Mouse (Mus musculus) MEL (cell line): ENCODE results near the gene Ptcd2. TPM values are rescaled to one million over a fixed set of nuclear protein-coding genes. Genes with fewer than 3 reads are reported as not detected.

Experiments used
- DNase-seq: peaks from one replicate; pipeline ENCODE4 v3.0.0; 2011; ENCODE audit warnings: low read depth, low spot score
- H3K27ac ChIP-seq: 2 replicates; pipeline ENCODE4 v1.5.1; 2012; ENCODE audit warnings: low read depth, mild to moderate bottlenecking, control low read depth, low read length, moderate library complexity; ENCODE audit not compliant: control insufficient read depth
- H3K27me3 ChIP-seq, 2 experiments: fragments of 150-350 bp in 1 of 2; sonication (generic) in 1 of 2; 2 replicates each; pipeline ENCODE4 v1.6.1; 2012; ENCODE audit warnings: low read length in 2 of 2, mild to moderate bottlenecking in 2 of 2, improper control_type of control experiment in 1 of 2, moderate library complexity in 1 of 2; ENCODE audit not compliant: insufficient read depth in 2 of 2, control insufficient read depth in 1 of 2
- H3K36me3 ChIP-seq, 2 experiments: 2 replicates each; pipeline ENCODE4 v1.6.1; 2012 to 2014; ENCODE audit warnings: low read length in 2 of 2, improper control_type of control experiment in 1 of 2, inconsistent platforms in 1 of 2, mild to moderate bottlenecking in 1 of 2; ENCODE audit not compliant: insufficient read depth in 2 of 2, control insufficient read depth in 1 of 2
- H3K4me1 ChIP-seq, 2 experiments: fragments of 150-350 bp in 1 of 2; sonication (generic) in 1 of 2; 2 replicates each; pipeline ENCODE4 v1.6.1; 2012; ENCODE audit warnings: low read length in 2 of 2, improper control_type of control experiment in 1 of 2, mild to moderate bottlenecking in 1 of 2; ENCODE audit not compliant: insufficient read depth in 2 of 2, control insufficient read depth in 1 of 2
- H3K4me3 ChIP-seq, 2 experiments: fragments of 150-350 bp in 1 of 2; sonication (generic) in 1 of 2; 2 replicates each; pipeline ENCODE4 v1.5.1; 2012; ENCODE audit warnings: low read depth in 2 of 2, low read length in 2 of 2, mild to moderate bottlenecking in 2 of 2, moderate library complexity in 2 of 2, control low read depth in 1 of 2, improper control_type of control experiment in 1 of 2; ENCODE audit not compliant: control insufficient read depth in 1 of 2, insufficient read depth in 1 of 2
- H3K79me2 ChIP-seq: 2 replicates; pipeline ENCODE4 v1.6.1; 2012; ENCODE audit warnings: mild to moderate bottlenecking, low read length, moderate library complexity; ENCODE audit not compliant: control insufficient read depth, poor library complexity, insufficient read depth
- H3K9ac ChIP-seq: 2 replicates; pipeline ENCODE4 v1.6.1; 2012; ENCODE audit warnings: low read depth, mild to moderate bottlenecking, control low read depth, low read length, moderate library complexity; ENCODE audit not compliant: control insufficient read depth, poor library complexity, severe bottlenecking
- H3K9me3 ChIP-seq: fragments of 150-350 bp; sonication (generic); replicated peaks from 2 replicates; pipeline ENCODE4 v1.6.1; 2012; ENCODE audit warnings: mild to moderate bottlenecking, low read length, improper control_type of control experiment, moderate library complexity; ENCODE audit not compliant: insufficient read depth
- BHLHE40 ChIP-seq: IDR thresholded peaks from 2 replicates; pipeline ENCODE4 v1.6.1; 2012; ENCODE audit warnings: low read depth, mild to moderate bottlenecking, inconsistent platforms, low read length, improper control_type of control experiment, borderline replicate concordance
- CHD2 ChIP-seq: IDR thresholded peaks from 2 replicates; pipeline ENCODE4 v1.6.1; 2011; ENCODE audit warnings: low read length, improper control_type of control experiment
- CTCF ChIP-seq, 3 experiments: IDR thresholded peaks in 2 of 3; conservative IDR thresholded peaks in 1 of 3; 2 replicates each; pipeline ENCODE4 v1.5.1; 2011 to 2012; ENCODE audit warnings: low read length in 3 of 3, low read depth in 2 of 3, mild to moderate bottlenecking in 2 of 3, improper control_type of control experiment in 1 of 3, inconsistent platforms in 1 of 3, mixed read lengths in 1 of 3, moderate library complexity in 1 of 3; ENCODE audit not compliant: control insufficient read depth in 1 of 3, insufficient read depth in 1 of 3, poor library complexity in 1 of 3, severe bottlenecking in 1 of 3
- ELF1 ChIP-seq: IDR thresholded peaks from 2 replicates; pipeline ENCODE4 v1.6.1; 2014; ENCODE audit warnings: low read depth, mild to moderate bottlenecking, inconsistent platforms, low read length, improper control_type of control experiment, moderate library complexity
- ETS1 ChIP-seq: IDR thresholded peaks from 2 replicates; pipeline ENCODE4 v1.6.1; 2012; ENCODE audit warnings: low read depth, mild to moderate bottlenecking, inconsistent platforms, low read length, improper control_type of control experiment, moderate library complexity
- GATA1 ChIP-seq: IDR thresholded peaks from 2 replicates; pipeline ENCODE4 v1.6.1; 2011; ENCODE audit warnings: low read depth, low read length, improper control_type of control experiment
- JUND ChIP-seq: IDR thresholded peaks from 2 replicates; pipeline ENCODE4 v1.6.1; 2011; ENCODE audit warnings: low read depth, mild to moderate bottlenecking, improper control_type of control experiment, low read length
- MAX ChIP-seq: IDR thresholded peaks from 2 replicates; pipeline ENCODE4 v1.6.1; 2011; ENCODE audit warnings: low read length, improper control_type of control experiment
- MEF2A ChIP-seq: IDR thresholded peaks from 2 replicates; pipeline ENCODE4 v1.6.1; 2014; ENCODE audit warnings: low read depth, mild to moderate bottlenecking, inconsistent platforms, low read length, improper control_type of control experiment; ENCODE audit not compliant: poor library complexity, insufficient replicate concordance, severe bottlenecking; ENCODE audit errors: extremely low read depth
- NRF1 ChIP-seq: IDR thresholded peaks from 2 replicates; pipeline ENCODE4 v1.6.1; 2014; ENCODE audit warnings: low read depth, mild to moderate bottlenecking, inconsistent platforms, low read length, improper control_type of control experiment, moderate library complexity; ENCODE audit not compliant: poor library complexity, insufficient read depth, severe bottlenecking
- POLR2A ChIP-seq, 2 experiments: IDR thresholded peaks; 2 replicates each; pipeline ENCODE4 v1.6.1; 2011 to 2012; ENCODE audit warnings: low read length in 2 of 2, mild to moderate bottlenecking in 2 of 2, control low read depth in 1 of 2, improper control_type of control experiment in 1 of 2, low read depth in 1 of 2, moderate library complexity in 1 of 2; ENCODE audit not compliant: control insufficient read depth in 1 of 2, insufficient read depth in 1 of 2, poor library complexity in 1 of 2
- SIN3A ChIP-seq: IDR thresholded peaks from 2 replicates; pipeline ENCODE4 v1.6.1; 2012; ENCODE audit warnings: low read length, improper control_type of control experiment, inconsistent platforms
- SMC3 ChIP-seq: IDR thresholded peaks from 2 replicates; pipeline ENCODE4 v1.6.1; 2011; ENCODE audit warnings: low read depth, low read length, improper control_type of control experiment
- TBP ChIP-seq: IDR thresholded peaks from 2 replicates; pipeline ENCODE4 v1.8.0; 2011; ENCODE audit warnings: low read depth, low read length, improper control_type of control experiment
- TCF12 ChIP-seq: IDR thresholded peaks from 2 replicates; pipeline ENCODE4 v1.6.1; 2014; ENCODE audit warnings: low read depth, mild to moderate bottlenecking, inconsistent platforms, low read length, improper control_type of control experiment, moderate library complexity
- USF1 ChIP-seq: IDR thresholded peaks from 2 replicates; pipeline ENCODE4 v1.6.1; 2014; ENCODE audit warnings: low read depth, mild to moderate bottlenecking, inconsistent platforms, low read length, improper control_type of control experiment, moderate library complexity
- ZC3H11A ChIP-seq: IDR thresholded peaks from 2 replicates; pipeline ENCODE4 v1.6.1; 2012; ENCODE audit warnings: low read depth, mild to moderate bottlenecking, inconsistent platforms, low read length, improper control_type of control experiment
- ZMIZ1 ChIP-seq: IDR thresholded peaks from 2 replicates; pipeline ENCODE4 v1.6.1; 2012; ENCODE audit warnings: low read depth, mild to moderate bottlenecking, inconsistent platforms, low read length, improper control_type of control experiment, moderate library complexity
- polyA plus RNA-seq, 2 experiments: library from polyadenylated mRNA; stranded (reverse) in 1 of 2; unstranded in 1 of 2; fragments of >175 nt in 1 of 2; fragments of >200 nt in 1 of 2; gene quantifications; 2 replicates each; pipeline versions ENCODE4 v1.2.1 to v1.2.4; 2012; ENCODE audit warnings: low replicate concordance in 2 of 2, low read depth in 1 of 2; ENCODE audit not compliant: insufficient read length in 2 of 2, insufficient read depth in 1 of 2, missing spikeins in 1 of 2
- total RNA-seq: library from RNA; depleted of rRNA; stranded (reverse); fragments of 300-350 nt; gene quantifications from 2 replicates; pipeline ENCODE4 v1.2.3, GENCODE M21; 2012

Ptcd2 gene
- total and polyA plus RNA-seq, 3 experiments: 42.9 to 55.3 TPM; not detected in 1

- Histone ChIP-seq H3K79me2 (no peaks in the 10 kb centered on the region), H3K36me3 (no peaks in the 10 kb centered on the region), H3K9ac (no peak overlapping the region), H3K4me1 (no peaks in the 10 kb centered on the region), H3K9me3 (no peaks in the 10 kb centered on the region), H3K27me3 (no peaks in the 10 kb centered on the region; a peak in 1 of 4 replicates), H3K4me3 (no peak overlapping the region), H3K27ac (no peak overlapping the region)
- TF ChIP-seq JUND (no peak), USF1 (no peak), BHLHE40 (no peak), ETS1 (no peak), ZMIZ1 (no peak), CTCF (IDR thresholded peaks at IDR 0.05 in 2 of 3, conservative IDR thresholded peaks at IDR 0.05 in 1 of 3; ENCODE audit: control insufficient read depth in 1 of 3, insufficient read depth in 1 of 3, low read depth in 2 of 3, low read length in 3 of 3, poor library complexity in 1 of 3, severe bottlenecking in 1 of 3) (no peak), POLR2A (IDR thresholded peaks at IDR 0.05; ENCODE audit: control insufficient read depth in 1 of 2, insufficient read depth in 1 of 2, low read depth in 1 of 2, low read length in 2 of 2, poor library complexity in 1 of 2) (no peak), TBP (no peak), CHD2 (no peak), SMC3 (no peak), SIN3A (no peak), ELF1 (no peak), TCF12 (no peak), GATA1 (no peak), NRF1 (no peak)
- no peak for DNase-seq
These were observed 65.2 kb downstream of the Ptcd2 start for GRCm38 (mm10) chr13:99279351-99279750.

DNA sequence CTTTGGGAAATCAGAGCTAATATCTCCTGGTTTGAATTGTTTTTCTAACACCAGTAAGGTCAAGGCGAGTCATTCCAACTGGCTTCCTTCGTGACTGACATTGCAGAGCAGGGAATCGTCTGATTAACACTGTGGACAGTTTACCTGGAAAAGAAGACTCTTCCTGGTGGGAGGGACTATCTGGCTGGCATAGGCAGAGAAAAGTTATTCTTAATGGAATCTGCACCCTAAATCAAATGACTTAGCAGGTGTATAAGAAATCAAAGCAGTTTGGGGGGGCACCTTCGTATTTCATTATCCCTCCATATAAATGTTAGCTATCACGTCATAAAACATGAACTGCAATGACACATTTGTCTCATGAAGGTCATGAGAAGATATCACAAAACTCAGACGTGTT, 66.0 kb downstream of the Ptcd2 start:
- no peaks in the 10 kb centered on the region for H3K9me3 ChIP-seq
- H3K4me3 ChIP-seq: no peak overlapping the region
- TF ChIP-seq ETS1 (no peak), MEF2A (no peak), SMC3 (no peak), ZC3H11A (no peak), MAX (no peak)
- DNase-seq: no peak
- no peaks in the 10 kb centered on the region for H3K36me3 ChIP-seq
- no peak overlapping the region for H3K9ac ChIP-seq
- no peaks in the 10 kb centered on the region for H3K79me2 ChIP-seq
- no peaks in the 10 kb centered on the region; a peak in 1 of 4 replicates for H3K27me3 ChIP-seq
- no peak overlapping the region for H3K27ac ChIP-seq
- no peaks in the 10 kb centered on the region for H3K4me1 ChIP-seq
